Mouse (Mus musculus) retina, postnatal 7 days (tissue): Measurements from ENCODE around the gene Kif26a.

ENCODE experiments used
- DNase-seq: peaks from one replicate; pipeline ENCODE4 v3.0.0-alpha.2; 2012; ENCODE audit warnings: low read depth, low spot score

Kif26a gene

DNA sequence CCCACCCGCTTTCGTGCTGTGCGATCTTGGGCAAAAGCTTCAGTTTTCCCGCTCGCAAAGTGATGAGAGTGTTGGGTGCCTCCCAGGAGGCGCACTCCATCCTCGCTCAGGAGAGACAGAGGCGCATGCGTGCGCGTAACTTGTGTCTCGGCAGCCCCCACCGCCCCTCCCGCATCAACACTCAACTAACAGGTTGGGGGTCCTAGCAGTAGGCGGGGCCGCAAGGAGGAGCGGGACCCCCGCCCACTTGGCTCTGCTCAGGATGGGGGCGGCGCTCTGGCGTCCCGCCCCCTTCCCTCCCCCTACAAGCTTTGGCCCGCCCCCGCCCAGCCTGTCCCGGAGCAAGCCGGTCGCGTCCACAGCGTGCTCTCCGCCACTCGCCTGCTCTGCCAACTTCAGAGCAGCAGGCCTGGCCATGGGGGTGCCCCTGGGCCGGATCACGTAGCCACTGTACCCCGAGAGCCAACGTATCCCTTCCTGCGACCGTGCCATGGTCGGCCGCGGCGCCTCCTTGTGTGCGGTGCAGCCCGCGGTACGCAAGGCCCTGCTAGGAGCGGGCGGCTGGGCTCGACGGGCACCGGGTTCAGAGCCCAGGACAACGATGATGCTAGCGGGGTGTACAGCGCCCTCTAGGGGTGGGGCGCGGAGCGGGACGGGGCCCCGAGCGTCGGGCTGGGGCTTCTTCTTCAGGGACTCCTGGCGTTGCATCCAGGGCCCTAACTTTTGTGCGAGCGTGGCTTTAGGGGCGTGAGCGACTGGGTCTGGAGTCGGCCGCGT, at the start of gene Kif26a:
Kif26a (plus strand) TSS at position 334 of the 777 bp plus-strand sequence.
- no peak for DNase-seq

DNA sequence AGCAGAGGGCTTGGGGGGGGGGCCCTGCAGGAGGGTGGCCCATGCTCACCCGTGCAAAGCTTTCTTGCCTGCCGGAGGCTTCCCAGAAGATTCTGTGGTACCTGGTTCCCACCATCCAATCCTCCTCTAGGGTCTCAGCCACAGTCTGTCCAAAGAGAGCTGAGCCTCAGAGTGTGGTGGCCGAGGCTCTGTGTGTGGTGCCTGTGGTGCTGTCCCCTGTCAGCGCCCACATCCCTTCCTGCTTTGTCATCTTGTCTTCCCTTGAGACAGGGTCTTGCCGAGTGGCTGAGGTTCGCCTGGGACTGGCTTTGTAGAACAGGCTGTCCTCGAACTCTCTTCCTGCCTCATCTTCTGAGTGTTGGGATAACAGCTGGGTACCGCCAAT, 49.3 kb upstream of the Kif26a start:
- DNase-seq, result no peak

DNA sequence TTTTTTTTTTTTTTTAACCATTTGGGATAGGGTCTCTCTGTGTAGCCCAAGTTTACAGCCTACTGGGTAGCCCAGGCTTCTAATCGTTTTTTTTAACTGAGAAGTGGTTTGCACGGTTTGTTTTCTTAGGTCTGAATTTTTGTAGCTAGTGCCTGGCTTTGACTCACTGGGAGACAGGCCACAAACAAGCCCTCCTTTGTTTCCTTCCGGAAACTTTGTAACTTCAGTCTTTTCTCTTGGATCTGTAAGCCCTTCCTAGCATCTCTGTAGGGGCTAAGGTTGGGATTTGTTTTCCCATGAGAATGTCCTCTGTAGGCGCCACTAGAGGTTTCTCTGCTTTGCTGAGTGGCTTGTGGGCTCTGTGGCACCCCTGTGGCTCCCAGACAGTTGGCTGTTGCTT, 45.9 kb upstream of the Kif26a start:
- no peak for DNase-seq

DNA sequence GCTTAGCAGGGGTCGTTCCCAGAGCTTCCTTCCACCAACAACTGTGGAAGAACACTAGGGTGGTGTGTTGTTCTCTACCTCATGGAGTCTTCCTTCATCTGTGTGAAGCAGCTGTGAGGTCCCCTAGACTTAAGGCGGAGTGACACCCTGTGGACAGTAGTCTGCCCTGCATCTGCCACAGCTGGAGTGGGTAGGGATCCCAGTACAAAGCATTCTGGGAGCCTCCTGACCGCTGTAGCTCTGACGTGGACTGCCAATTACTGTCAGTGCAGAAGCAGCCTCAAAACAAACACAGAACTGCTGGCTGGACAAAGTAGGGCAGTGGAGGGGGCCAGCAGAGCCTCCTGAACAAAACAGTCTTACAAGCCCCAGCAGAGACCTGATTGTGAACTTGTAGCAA, 45.0 kb upstream of the Kif26a start:
- no peak for DNase-seq

DNA sequence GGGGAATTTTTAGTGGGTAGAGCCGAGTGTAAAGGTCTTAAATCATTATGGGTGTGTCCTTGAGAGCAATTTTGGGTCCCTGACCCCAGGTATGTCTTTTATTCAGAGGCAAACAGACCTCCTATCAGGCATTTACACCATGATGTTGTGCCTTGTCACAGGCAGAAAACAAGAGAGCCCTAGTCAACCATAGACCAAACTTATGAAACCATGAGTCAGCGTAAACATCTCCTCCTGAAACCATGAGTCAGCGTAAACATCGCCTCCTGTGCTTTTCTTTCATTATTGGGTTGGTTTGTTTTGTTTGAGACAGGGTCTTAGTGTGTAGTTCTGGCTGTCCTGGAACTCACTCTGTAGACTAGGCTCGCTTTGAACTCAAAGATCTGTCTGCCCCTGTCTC, 42.8 kb upstream of the Kif26a start:
- no peak for DNase-seq

DNA sequence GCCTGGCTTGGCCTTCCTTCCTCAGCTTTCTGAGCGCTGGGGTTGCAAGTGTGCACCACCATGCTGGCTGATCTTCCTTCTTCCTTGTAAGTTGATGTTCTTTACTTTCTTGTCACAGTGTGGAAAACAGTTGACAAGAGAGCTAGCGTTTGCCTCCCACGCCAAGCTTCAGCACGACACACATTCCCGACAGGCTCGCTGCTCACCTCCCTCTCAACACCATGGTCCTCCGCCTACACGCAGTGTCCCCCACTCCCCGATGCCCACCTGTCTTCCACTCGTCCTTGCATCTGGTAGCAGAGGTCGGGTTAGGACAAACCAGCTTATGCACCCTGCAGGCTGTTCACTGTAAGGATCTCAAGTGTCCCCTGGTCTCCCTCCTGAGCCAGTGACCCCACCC, 41.1 kb upstream of the Kif26a start:
- DNase-seq, result no peak

DNA sequence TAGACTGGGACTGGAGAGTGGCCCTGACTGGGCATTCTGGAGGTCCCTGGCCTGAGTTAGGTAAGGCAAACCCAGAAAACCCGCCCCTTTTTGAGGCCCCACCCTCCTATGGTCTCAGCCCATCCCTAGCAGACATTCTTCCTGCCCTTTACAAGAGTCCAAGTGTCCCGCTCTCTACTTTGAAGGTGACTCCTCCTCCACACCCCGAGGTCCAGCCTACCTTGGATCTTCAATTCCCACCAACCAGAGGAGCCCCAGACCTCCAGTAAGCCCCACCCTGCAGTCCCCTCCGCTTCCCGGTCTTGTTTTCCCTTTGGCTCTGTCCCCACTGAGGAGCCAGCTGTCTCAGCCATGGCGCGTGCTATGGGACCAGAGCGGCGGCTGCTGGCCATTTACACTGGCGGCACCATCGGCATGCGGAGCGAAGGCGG, 39.5 kb upstream of the Kif26a start, which contains the start of gene Aspg:
Aspg (plus strand) TSS at position 139 of the 431 bp plus-strand sequence.
- DNase-seq, result no peak

DNA sequence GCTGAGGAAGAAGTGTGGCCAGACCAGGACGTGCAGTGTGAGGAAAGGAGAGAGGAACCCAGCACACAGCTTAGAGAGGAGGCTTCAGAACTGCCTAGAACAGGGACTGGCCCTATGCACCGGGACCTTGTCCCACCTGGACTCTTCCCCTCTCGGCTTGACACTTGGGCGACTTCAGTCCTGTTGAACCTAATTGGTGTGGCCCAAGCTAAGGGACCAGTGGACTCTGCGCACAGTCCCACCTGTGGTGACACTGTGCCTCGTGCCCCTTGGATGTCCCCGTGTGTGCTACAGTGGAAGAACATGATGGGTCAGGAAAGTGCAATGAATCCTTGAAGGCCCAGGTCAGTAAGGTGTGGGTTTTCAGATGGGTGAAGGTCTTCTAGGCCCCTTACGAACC, 38.3 kb upstream of the Kif26a start:
- DNase-seq, result no peak

DNA sequence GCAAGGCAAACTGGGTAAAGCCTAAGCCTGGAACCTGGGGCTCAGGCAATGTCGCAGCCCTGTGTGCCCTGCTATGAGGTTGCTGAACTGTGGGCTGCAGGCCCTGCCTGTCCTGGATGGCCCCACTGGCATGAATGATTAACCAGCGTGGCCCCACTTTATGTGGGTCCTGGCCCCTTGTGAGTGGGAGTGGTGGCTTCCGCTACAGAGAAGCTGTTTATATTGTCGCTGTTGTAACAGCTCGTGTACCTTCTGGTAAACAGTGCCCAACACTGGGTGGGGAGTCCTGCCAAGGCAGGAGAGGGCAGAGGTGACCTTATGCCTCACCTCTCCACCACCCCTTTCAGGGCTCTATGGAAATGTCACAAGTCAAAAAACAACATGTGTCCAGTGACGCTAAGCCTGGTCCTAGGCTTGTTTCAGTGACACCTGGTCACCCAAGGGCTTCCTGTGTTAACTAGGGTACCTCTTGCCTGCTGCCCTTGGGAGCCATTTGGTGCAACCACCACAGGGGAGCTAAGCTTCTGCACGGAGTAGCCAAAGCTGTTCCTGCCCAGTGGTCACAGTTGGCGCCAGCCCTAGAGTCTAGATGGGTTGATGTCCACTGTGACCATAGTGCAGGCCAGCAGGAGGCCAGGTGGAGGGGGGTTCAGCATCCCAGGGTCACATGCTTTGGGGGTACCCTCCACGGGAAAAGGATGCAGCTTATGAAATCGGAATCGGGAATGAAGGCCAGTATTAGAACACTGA, 37.1 kb upstream of the Kif26a start:
- DNase-seq, result no peak

DNA sequence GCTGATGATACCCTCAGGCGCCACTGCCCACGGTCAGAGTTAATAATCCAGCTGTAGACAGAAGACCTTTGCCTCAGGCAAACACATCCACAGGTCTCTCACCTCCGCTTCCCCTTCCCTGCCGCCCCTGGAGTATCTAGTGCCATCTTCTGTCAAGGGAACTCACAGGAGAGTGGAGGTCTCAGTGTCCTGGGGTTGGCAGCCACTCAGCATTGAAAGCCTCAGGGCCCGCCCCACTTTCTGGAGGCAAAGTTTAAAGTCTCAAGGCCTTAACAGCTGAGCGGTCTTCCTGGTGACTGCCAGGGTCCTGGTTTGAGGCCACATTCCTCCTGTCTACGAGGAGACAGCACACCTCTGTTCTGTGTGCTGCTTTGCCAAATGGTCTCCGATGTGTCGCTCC, 36.3 kb upstream of the Kif26a start:
- no peak for DNase-seq

DNA sequence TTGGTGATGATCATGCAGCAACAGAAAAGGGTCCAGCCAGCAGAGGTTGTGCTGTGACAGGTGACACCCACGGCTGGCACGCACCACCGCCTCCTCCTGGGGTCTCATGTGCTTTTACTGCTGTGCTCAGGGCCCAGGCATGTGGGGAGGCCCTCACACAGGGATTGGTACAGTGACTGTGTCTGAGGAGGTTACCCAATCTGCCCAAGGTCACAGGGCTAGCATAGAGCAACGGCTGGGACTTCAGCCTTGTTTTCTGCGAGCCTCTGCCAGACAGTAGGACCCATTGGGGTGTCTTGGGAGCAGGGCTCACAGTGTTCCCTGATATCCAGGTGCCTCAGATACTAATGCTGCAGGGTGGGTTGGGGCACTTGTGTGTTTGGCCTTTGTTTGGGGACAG, 34.7 kb upstream of the Kif26a start:
- no peak for DNase-seq

DNA sequence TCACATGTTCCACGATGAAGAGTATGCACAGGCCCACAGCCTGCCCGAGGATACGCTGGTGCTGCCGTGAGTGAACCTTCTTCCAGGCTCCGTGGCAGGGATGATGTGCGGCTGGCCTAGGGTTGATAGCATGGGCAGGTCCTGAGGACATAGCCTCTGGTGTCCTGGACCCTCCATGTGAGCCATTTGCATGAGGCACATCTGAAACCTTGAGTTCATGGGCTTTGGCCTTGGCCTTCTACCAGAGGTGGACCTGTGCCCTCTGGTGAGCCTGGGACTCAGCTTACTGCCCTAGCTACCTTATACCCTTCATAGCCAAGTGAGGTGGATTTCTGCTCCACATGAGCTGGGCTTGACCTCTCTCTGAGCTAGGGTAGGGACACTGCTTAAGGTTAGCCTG, 33.8 kb upstream of the Kif26a start:
- no peak for DNase-seq

DNA sequence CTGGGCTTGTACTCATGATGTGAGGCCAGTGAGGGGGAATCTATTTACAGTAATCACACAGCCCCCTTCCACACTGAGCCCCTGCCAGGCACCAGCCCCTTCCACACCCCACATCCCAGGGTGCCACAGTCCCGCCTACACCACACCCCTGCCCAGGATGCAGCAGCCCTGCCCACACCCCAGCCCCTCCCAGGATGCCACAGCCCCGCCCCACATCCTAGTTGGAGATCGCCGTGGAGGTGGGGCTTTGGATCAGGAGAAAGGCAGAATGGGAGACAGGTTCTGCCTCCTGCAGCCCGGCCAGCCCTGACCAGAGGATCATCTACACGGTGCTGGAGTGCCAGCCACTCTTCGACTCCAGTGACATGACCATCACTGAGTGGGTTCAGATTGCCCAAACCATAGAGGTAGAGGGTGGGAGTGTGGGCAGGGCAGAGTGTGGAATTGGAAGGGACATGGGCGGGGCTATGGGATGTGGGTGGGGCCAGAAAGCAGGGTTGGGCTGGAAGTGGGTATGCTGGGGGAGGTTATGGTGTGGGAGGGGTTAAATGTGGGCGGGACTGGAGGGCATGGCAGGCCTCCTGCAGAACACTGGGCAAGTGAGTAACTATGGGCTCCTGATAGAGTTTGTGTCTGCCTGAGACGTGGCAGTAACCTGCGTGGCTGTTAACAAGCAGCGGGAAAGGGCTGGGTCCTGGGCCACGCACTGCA, 33.2 kb upstream of the Kif26a start:
- DNase-seq, result no peak

DNA sequence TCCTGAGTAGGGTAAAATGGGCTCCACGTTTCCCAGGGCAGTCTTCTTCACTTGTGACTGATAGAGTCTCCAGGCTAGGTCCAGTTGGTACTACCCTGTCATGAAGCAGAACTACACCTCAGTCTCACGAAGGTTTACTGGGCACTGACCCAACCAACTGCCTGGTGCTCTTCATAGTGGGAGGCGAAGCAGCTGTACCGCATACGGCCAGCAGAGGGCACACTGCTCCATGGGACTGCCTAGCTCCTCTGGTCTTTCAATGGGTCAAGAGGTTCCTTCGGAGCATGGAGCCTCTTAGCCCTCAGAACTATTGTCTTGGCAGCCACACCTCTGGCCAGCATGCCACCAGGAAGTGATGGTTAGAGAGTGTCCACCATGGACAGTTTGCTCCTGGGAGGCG, 32.3 kb upstream of the Kif26a start:
- peak; percentile 72 for DNase-seq

DNA sequence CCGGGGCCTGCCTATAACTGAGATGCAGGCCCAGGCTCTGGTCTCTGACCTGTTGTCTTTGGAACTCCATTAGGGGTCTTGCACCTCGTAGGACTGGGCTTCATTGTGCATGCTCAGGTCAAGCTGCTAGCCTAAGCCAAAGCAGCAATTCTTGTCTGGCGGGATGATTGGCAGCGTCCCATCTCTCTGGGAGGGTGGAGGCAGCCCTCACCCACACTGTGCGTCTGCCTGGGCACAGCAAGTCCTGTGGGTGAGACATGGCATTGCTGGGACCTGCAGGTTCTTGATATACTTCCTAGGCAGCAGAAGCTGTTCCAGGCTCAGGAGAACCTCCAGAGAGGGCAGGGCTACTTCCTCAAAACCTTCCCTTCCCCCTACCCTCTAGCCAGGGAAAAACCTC, 29.0 kb upstream of the Kif26a start:
- no peak for DNase-seq

DNA sequence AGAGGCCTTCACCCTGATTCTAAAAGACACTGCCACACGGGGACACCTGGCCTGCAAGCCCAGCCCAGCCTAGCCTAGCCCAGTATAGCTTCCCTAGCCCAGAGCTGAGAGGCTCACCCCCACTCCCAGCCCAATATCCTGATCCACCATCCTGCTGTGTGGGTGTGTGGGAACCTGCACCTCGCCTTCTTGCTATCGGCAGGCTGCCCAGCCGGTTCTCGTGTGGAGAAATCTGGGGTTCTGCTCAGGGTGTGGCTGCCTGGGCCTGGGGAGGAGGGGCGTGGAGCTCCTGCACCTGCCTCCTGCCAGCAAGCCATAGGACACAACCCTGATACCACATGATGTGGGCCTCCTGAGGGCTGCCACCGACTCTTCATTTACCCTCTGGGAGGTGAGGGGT, 28.4 kb upstream of the Kif26a start:
- DNase-seq, result no peak

DNA sequence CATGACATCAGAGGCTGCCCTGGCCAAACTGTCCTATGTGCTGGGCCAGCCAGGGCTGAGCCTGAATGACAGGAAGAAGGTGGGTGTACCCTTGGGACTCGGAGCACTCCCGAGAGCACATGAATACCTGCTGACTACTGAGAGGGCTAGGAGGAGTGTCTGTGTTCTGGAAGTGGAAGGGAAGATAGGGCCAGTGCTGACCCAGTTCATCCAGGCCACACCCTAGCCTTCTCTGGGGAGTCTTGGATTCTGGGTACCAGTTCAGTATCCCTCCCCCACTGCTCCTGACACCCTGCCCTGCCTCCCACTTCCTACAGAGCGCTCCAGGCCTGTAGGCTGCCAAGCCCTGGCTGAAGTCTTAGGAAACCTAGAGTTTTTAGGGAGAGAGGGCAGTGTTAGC, 24.8 kb upstream of the Kif26a start:
- DNase-seq, result no peak

DNA sequence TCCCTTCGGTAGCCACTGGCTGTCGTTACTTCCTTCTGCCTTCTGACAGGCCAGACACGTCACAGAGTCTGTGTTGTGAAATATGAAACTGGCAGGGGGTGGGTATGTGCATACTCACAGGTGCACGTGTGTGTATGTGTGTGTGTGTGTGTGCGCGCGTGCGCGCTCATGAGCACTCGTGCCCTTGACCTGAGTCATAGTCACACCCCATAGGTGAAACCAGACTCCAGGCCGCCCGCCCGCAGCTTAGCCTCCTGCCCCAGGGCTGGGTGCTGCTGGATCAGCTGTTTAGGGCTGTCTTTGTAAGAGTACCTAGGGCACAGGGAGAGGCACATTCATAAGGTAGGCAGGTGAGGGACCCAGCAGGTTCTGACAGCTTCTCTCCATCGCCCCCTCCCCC, 20.1 kb upstream of the Kif26a start:
- no peak for DNase-seq

DNA sequence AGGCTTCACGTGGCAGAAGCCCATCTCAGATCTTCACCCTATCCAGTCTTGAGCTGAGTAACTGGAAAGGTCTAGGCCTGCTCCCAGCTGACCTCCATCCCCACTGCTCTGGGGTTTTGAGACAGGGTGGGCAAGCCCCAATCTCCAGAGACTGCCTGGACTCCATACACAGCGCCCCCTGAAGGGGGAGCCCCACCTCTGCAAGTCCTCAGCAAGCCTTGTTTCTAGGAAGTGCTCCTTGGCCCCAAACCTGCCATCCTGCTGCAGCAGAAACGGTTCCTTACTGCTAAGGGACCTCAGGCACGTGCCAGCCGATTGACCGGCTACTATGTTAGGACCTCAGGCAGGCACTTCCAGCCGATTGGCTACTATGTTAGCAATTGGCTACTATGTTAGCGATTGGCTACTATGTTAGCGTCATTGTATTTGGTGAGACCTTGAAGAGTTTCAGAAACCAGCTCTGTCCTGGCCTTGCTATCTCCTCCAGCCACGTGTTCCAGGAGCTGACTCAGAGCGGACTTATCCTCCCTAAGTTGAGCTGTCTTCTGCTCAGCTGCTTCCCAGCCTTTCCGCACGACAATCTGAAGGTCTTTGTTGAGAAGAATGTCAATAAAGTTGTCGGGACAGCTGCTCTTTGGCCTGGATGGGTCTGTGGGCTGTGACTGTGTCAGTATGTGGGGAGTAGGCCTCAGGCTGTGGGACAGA, 18.9 kb upstream of the Kif26a start:
- no peak for DNase-seq

DNA sequence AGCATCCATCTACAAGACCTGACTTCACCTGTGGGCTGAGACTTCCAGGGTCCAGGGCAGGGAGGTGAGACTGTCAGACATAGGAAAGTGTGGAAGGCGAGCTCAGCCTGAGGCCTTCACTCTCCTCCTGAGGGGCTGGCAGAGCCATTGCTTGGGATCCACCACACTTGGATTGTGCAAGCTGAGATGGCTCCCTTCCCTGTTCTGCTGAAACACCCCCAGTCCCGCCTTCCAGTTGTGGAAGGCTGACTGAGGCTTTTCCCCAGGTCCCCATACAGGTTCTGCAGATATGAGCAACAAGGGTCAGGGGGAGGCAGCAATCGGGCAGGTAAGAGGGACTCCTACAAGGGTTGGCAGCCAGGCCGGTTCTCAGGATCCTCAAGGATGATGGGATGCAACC, 17.5 kb upstream of the Kif26a start:
- no peak for DNase-seq

DNA sequence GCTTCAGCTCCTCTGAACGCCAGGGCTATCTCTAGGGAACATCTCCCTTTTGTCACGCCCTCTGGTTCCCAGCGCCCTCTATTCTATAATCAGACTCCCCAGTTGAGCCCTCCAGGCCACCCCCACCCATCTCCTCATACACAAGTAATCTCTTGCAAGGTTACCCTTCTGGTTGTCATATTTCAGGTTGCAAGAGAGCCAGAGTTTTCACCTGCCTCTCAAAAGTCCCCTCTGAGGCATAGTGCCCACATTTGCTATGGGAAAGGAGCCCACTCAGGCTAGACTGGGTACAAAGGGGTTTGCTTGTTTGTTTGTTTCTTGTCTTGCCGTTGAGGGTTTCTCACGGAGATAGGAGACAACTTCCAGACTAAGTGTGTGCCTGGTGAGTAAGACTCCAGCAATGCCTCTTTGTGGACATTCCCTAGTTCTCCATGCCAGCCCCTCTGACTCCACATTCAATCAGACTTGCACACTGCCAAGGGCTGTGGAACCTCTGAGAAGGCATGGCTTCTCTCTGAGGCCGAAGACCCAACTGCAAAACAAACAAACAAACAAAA, 16.6 kb upstream of the Kif26a start:
- no peak for DNase-seq
